Mouse (Mus musculus): ENCODE results near the gene Ube2e1. TPM values are rescaled to one million over a fixed set of nuclear protein-coding genes. Genes with fewer than 3 reads are reported as not detected.
"Not testable (repeated sequence)": the region's sequence is repeated elsewhere in the genome, so short reads cannot be mapped to it uniquely, and the experiment has no call there.

The Ube2e1 gene
- total RNA-seq, 2 experiments from 2014 or later, result 55.6 to 85.8 TPM

DNA sequence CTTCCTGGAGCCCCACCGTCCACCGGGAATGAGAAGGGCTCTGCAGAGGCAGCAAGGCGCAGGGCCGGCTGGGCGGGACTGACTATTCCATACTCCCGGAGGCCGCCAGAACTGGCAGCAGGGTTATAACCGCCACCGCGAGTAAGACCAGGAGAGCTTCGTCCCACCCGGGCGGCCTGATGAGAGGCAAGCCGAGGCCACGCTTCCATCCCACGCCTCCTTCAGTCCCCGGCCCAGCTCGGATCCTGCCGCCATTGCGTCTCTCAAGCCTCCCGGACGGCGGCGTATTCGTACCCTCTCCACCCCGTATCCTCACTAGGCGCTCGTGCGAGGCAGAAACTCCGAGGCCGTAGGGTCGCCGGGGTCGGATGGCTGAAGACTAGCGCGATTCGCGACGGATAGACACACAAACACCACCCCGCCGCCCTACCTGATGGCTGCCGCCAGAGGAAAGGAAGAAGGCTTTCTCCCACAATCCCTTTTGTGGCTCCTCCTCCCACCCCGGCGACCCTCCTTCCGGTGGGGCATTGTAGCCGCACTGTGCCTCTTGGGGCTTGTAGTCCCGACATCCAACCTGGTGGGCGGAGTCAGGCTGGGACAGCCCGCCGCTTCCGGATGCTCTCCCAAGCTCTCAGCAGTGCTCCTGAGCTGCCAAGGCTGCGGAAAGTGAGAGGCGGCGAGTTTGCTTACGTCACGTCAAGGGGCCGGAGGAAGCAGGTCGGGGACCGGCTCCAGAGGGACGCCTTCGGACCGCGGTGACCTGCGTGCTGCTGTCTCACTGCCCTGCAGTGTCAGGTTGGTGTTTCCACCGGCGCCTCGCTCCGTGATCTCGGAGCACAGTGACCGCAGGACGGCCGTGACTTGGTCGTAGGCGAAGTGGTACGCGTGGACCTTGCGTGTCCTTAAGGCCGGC is 60.9 kb downstream of the Ube2e1 start, which contains the start of the genes Nkiras1 and Rpl15:
Gene Nkiras1 (plus strand): TSS at position 608 of the 913 bp plus-strand sequence.
Gene Rpl15 (minus strand): TSS at position 863 of the 913 bp plus-strand sequence.
- ATAC-seq (replicated peaks; ENCODE audit: low FRiP score, low TSS enrichment, poor library complexity, severe bottlenecking), result peak; percentile 98

- not testable (repeated sequence) for ATAC-seq (replicated peaks; ENCODE audit: low FRiP score, low TSS enrichment, poor library complexity, severe bottlenecking)
These were observed 61.6 kb downstream of the Ube2e1 start for GRCm38 (mm10) chr14:18269947-18270528.

- peak; percentile 80 for ATAC-seq (replicated peaks; ENCODE audit: low FRiP score, low TSS enrichment, poor library complexity, severe bottlenecking)
These were observed 68.2 kb downstream of the Ube2e1 start for GRCm38 (mm10) chr14:18263427-18263826.

DNA sequence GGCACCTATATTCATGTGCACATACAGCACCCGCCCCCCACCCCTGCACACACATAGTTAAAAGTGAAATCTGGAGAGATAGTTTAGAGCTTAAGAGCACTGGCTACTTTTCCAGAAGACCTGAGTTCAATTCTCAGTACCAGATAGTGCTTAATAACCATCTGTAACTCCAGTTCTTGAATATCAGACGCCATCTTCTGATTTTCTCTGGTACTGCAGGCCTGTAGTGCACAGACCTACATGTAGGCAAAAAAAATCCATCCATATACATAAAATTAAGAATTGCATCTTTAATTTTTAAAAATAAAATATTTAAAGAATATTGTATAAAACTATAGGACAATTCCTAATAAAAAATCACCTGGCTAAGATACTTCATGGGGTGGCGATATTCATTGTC is 70.5 kb downstream of the Ube2e1 start:
- no peak for ATAC-seq (replicated peaks; ENCODE audit: low FRiP score, low TSS enrichment, poor library complexity, severe bottlenecking)

- ATAC-seq (replicated peaks; ENCODE audit: low FRiP score, low TSS enrichment, poor library complexity, severe bottlenecking), result no peak
These were observed 89.0 kb downstream of the Ube2e1 start for GRCm38 (mm10) chr14:18242638-18243130.

- no peak for ATAC-seq (replicated peaks; ENCODE audit: low FRiP score, low TSS enrichment, poor library complexity, severe bottlenecking)
These were observed 89.9 kb downstream of the Ube2e1 start for GRCm38 (mm10) chr14:18241786-18242185.

DNA sequence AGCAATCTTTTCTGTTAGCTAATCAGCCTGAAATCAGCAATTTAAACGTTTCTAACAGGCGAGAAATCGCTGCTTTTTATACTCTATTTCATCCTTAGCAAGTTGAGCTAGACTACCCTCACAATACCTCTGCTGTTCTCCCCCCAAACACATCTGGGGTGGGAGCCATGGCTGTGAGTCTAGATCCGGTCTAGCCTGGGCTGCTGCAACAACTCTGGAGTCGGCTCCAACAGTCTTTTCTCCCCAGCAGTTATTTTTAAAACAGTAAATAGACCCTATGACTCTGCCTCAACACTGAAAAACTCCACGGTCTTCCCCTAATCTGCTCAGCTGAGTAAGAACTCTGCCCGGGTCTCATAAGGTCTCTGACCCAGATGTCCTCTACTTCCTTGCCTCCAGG is 91.5 kb downstream of the Ube2e1 start:
- no peak for ATAC-seq (replicated peaks; ENCODE audit: low FRiP score, low TSS enrichment, poor library complexity, severe bottlenecking)

DNA sequence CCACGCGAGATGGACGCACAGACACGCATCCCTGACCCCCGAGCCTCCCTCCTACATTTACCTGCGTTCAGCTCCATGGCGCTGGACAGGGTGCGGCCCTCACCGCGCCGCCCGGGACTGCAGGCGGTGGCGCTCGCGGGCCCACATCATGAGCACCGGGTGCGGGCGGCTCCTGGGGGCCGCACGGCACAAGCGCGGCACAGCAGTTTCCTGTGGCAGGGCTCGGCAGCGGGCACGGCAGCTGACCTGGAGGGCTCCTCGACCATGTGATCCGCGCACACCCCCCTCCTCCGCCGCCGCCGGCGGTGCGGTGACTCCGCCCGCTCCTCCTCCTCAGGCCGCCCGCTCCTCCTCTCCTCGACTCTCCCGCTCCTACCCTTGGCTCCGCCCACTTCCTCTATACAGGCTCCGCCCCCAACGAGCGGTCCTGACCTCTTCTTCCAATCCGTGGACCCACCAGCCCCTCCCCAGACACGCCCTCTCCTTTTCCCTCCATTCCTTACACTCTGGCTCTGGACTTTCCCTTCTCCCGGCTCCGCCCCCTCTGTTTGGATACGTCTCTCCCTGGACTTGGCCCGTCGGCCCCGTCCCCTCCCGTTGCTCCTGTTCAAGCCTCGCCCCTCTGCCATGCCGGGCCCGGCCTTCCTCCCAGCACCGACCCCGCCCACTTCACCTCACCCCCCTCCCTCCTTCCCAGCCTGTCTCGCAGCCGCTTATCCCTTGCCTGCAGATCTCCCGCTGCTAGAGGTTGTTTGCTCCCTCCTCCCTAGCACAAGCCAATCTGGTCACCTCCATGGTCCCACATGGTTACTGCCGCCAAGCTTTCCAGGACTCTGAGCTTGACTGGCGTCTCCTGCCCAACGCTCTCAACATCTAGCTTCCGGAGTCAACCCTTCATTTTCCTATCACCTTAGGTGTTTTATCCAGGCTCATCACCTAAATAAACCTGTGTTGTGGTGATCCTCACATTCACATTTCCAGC is 92.6 kb downstream of the Ube2e1 start, which contains the start of gene Nr1d2:
Gene Nr1d2 (minus strand): TSS at position 378 of the 982 bp plus-strand sequence.
- ATAC-seq (replicated peaks; ENCODE audit: low FRiP score, low TSS enrichment, poor library complexity, severe bottlenecking), result peak; percentile 81

- peak; percentile 81 for ATAC-seq (replicated peaks; ENCODE audit: low FRiP score, low TSS enrichment, poor library complexity, severe bottlenecking)
These were observed 93.4 kb downstream of the Ube2e1 start for GRCm38 (mm10) chr14:18238131-18238749.

DNA sequence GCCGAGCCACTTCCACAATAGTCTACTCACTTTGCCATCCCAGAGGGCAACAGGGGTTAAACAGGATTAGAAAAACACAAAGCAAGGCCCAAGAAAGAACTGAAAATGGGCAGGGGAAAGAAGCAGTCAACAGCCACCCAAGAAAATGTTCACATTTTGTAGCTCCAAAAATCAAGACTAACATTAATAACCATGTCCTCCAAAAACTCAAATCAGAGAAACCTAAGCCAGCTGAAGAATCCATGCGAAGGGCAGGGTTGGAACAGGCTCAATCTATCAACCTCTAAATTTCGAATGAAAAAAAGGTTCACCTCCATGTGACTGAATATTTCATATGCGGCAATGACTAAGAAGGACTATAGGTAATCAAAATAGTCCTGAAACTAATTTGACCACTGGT is 94.3 kb downstream of the Ube2e1 start:
- no peak for ATAC-seq (replicated peaks; ENCODE audit: low FRiP score, low TSS enrichment, poor library complexity, severe bottlenecking)

GRCm38 (mm10) chr14:18236496-18237235 is 95.0 kb downstream of the Ube2e1 start:
- ATAC-seq (replicated peaks; ENCODE audit: low FRiP score, low TSS enrichment, poor library complexity, severe bottlenecking), result not testable (repeated sequence)

DNA sequence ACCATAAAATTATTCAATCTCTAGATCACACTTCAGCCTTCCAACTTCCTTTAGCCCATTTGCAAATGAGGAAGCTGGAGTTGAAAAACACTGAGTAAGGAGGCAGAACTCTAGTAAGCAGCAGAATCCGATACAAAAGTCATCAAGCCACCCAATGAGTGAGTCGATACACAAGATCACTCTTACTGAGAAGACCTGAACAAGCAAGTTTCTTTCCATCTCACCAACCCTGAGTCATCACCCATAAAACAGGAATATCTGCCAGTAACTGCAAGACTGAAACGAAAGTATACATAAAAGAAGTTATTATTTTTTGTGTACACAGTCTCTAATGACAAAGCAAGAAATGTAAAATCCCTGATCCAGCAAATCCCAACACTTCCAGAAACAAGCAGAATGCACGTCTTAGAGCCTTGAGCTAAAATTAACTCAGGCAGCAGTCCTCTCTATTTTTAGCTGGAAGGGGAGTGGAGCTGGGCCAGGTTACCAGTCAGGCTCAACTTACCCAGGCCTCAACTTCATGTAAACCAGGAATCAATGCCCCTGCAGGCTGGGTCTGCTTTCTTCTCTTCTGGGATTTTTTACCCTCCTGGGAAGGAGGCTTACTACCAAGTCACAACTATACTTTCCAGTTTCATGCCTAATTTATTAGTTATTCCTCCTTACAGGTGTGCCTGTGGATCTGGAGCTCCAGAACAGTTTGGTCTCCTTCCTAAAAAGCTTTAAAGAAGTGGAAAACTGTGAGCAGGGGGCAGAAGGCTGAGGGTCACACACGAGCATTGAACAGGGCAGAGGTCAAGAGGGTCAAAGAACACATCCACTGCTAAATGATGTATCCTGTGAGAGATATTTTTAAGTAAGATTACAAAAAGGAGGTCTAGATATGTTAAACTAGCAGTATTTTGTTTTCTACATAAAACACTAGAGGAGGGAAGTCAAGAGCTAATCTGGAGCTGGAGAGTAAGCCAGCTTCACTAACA is 97.4 kb downstream of the Ube2e1 start:
- ATAC-seq (replicated peaks; ENCODE audit: low FRiP score, low TSS enrichment, poor library complexity, severe bottlenecking), result no peak

- no peak for ATAC-seq (replicated peaks; ENCODE audit: low FRiP score, low TSS enrichment, poor library complexity, severe bottlenecking)
These were observed 98.6 kb downstream of the Ube2e1 start for GRCm38 (mm10) chr14:18233076-18233475.

Measured in megakaryocyte-erythroid progenitor cell, adult 5-6 weeks (primary cell).